Mouse (Mus musculus) cerebellum, adult 8-10 months (tissue): ENCODE measurements around the gene Ngf.

Experiments
- DNase-seq: peaks from one replicate; pipeline ENCODE4 v3.0.0; 2022

Gene Ngf

DNA sequence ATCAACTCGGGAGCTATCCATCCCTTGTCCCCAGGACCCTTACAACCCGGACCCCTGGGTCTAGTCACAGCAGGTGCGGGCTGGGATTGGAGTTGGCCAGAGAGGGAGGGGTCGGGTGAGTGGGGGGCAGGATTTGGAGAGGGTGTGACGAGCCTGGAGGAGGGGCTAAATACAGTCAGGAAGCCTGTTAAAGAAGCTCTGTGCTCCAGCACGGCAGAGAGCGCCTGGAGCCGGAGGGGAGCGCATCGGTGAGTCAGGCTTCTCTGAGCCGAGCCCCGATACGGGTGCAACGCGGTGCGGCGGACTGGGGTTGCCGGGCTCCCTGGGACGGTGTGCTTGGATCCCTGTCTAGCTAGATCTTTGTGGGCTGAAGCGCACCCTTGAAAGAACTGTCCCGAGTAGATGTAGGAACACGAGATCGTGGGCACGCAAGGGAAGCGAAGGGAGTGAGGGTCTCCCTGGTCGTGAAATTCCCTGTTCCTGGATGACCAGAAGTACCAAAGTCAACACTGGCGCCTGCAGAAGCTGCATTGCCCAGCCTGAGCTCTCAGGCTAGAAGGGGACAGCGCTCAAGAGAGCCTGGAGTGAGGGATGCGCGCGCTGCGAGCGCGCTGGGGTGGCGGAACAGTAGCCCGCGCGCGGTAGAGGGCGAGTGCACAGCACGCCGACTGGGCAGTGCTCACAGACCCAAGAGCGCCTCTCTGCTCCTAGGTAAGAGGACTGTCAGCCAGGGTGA is at the start of gene Ngf:
Gene Ngf (plus strand): TSS at position 207 of the 736 bp plus-strand sequence.
- no peak for DNase-seq

DNA sequence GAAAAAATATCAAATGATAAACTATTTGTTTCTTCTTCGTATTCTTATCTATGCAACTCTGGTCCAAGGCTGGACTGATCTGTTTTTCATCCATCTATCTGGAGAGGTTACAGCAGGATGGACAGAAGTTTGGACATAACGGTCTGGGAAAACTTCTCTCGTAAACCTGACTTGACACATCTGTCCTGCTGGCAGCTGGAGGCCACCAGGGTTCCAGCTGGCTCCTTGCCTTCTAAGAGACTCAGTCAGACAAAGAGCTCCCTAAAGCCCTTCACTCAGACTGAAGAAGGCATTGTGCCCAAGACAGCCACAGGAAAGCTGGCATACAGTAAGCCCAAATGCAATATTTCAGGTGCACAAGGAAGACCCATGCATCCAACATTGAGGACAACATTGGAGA is 24.2 kb upstream of the Ngf start:
- DNase-seq, result no peak

DNA sequence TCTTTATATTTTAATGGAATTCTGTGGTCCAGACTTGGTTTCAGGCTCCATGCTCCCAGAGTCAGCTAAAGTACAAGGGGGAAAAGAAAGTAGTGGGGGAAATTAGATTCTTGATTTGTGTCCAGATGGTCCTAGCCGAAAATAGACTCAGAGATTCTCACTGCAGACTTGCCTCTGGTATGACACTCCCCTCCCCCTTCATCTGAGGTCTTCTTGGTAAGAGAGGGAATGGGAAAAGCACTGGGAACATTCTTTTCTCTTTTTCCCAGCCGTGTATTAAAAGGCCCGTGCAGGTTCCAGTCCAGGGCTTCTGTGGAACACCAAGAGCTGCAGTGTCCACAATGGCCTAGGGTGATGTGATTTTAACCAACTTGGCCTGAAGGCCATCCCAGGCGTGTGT is 23.0 kb upstream of the Ngf start:
- no peak for DNase-seq

DNA sequence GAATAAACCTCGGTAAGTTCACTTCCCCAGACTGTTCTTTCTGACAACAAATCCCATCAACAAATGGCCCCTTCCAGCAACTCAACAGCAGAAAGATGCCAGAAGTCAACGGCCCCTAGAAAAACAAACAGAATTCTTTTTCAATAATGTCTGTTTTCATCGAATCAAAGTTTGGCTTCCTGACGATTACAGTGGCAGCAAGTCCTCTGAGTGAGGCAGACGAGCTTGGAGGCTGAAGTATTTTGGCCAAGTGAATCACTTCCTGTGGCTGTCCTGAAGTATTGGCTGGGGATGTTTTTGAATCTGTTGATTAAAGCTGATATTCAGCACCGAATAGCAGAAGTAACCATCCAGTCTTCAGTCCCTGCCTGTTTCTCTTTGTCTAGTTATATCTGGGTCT is 15.2 kb upstream of the Ngf start:
- DNase-seq, result no peak

DNA sequence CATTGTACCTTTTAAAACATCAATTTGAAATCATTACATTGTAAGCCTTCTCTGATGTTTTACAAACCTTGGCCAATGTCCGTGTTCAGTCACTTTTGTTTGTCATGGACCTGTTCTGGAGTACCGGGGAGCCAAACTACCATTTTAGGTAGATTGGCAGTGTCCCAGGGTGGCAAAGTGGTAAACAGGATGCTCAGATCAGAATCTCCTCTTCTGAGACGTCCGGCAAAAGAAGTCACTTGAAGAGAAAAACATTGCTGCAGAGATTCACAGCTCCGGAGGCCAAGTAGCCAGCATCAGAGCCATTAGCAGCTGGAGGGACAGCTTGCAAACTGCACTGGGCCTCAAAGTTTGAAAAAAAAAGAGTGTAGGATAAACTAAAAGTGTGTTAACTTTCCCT is 9.2 kb upstream of the Ngf start:
- DNase-seq, result no peak

DNA sequence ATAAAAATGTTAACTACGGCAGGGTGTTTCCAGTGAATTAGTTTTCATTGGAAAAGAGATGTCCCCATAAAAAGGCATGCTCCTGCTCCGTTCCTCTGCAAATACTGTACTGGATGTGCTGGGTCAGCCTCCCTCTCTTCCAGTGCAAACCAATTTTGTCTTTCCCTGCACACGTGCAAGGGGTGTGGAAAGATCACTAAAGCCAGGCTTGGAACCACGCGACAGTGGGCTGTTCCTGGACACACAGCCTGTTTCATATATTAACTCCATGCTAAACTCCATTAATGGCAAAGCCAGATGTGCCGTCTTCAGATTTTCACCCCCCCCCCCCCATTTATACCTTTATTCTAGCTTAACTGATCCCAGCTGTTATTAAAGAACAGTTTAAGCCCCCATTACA is 8.7 kb upstream of the Ngf start:
- no peak for DNase-seq

DNA sequence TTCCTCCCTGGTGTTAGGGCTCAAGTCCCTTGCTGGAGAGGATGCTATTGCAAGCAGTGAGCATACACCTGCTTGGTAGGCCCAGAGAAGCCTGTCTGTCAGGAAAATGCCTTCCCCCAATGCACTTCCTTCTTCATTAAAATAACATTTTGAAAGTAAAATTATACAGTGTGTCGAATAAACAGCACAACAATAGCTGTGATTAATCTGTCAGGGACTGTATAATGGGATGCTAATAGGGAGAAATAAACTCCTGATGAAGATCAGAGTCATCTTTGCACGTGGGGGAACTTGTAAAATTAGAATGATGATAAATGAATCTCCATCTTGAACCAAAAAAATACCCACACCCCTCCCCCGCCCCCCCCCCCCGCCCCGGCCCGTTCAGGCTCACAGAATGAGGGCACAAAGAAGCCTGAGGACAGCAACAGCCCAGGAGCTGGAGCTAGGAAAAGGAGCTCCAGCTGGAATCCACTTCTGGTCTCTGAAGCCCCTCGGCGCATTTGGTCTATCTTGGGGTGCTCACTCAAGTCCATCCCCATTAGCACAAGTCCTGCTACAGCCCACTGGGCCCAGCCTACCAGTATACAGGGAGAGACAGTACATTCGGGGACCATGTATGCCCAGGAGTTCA is 6.9 kb upstream of the Ngf start:
- DNase-seq, result no peak

DNA sequence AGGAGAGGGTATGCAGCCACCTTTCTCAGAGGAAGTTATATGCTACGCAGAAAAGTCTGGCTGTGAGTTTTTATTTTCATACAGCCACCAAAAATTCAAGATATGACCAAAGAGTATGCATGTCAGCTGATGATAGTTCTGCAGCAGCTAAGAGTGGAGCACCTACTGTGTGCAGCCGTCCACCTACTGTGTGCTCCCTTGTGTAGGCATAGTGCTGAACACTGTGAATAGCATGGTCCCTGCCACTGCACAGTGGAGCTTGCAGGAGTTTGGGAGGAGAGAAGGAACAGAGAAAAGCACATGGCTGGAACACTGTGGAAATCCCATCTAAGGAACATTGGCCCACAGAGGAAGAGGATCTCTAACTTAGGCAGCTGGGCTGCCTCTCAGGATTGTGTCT is 6.4 kb upstream of the Ngf start:
- DNase-seq, result no peak

DNA sequence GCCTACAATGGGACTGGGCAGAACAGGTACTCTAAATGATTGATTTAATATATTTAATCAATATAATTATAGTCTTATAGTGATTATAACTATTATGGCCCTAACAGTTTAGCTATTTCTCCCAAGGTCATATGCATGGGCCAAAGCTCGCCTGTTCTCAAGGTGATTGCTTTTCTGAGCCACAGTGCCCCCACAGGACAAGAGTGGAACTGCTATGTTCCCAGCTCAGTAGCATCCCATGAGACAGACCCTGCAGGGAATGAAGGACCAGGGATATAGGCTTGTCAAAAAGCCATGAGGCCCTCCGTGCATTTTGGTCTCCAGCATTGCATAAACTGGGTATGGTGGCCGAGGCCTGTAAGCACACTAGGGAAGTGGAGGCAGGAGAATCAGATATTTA is 3.1 kb upstream of the Ngf start:
- DNase-seq, result peak; percentile 29

DNA sequence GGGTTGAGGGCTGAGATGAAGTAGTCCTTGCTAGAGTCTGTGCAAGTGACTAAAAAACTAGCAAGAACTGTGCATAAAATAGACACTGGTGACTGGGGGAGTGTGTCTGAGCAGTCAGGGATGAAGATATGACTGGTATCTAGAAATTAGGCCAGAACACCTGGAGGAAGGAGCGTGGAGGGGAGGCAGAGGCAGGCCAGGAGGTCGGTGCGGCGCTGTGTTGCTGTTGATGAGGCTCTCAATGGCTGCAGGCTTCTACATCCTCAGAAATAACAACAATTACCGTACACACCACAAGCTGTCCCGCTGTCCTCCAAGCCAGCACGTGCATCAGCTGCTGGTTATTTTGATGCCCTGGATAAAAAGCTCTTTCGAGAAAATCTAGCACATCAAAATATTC is 2.6 kb upstream of the Ngf start:
- DNase-seq, result no peak

DNA sequence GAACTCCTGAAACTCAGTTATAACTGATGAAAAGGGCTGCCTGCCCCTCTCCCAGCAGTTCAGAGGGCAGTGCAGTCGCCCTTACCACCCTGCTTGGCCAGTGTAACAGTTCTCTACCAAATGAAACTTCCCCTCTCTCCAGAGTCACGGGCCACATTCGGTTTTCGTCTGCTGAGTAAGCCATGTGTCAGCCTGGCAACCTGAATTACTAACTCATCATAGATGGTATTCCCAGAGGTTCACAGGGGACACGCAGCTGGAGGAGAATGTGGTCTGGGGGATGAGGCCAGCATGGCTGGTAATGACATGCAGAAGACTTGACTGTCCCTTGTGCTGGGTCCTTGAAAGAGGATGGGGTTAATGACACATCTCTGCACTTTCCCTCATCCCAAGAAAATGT is 1.5 kb downstream of the Ngf start:
- no peak for DNase-seq

DNA sequence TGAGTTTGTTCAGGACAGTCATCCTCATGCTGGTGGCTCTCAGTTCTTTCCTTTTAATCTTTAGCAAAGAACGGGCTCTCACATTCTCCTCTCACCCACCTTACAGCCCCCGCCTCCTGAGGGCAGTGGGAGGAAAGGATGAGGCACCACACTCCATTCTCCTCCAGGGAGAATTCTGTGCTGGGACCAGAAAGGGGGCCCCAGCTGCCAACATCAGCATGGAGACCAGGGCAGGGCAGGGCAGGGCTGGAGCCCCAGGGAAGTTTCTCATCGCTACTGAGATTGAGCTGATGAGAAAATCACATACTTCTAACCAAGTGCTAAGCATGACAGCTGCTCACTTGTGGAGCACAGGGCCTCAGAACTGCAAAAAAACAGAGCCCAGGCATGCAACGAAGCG is 2.1 kb downstream of the Ngf start:
- no peak for DNase-seq

DNA sequence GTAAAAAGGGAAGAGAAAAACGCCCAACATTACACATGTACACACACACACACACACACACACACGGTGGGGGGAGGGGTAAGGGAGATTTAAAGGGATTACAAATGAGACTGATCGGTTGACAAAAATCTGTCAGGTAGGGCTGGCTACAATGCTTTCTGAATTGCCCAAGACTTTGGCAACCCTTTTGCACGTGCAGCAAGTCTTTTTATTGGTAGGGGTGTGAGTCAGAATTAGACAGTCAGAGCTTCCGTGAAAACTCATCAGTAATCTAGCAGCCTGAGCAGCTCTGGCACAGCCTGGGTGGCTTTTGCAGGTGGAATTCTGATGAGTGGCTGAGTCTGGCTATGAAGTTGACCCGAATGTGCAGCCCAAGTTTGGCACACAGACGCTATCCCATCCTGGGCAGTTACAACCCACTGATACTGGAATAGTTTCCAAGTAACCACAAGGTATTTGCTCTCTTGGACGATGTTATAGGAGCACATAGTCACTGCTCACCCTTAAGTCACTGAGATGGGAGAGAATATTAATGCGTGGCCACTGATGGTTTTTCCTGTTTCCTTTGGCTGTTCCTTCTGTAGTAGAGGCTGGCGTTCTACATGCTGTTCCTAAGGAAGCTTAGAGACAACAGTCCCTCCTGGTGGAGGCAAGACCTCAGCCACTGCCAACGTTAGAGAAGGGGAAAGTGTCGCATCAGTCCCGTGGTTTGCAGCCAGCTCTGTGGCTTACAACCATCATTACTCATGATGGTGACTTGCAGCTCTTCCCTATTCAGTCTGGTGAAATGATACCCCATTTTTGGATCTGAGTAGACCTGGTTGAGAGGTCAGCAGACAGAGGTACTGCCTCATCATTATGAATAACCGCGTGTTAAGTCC is 4.8 kb downstream of the Ngf start:
- no peak for DNase-seq

DNA sequence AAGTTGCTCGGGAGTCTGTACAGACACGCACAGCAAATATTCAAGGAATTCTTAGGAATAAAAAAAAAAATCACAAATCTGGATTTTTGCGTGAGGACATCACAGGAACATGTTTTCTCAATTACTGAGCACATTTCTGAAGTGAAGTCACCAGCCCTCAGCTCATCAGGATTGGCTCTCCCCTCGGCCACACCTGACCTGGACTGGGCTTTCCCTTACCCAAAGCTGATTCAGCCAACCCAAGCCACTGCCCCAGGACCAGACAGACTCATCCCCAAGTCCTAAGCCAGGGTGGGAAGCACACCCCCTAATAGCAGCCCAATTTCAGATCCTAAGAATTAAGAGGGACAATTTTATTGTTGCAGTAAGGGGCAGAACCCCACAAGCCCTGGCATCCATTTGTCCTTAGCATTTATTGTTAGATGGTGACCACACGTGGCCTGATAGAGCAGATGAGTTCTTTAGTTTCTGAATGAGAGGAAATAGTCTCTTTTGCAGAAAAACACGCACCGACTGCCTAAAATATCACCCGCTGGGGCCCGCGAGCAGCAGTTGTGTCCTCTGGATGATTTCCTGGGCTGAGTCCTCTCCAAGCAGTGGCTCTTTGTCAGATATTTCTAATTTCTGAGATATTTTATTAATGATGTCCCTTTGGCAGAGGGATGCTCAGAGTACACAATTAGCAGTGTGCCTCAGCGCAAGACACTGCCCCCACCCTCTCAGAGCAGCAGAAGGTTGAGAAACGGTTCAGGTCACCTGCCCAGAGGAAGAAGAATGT is 8.4 kb downstream of the Ngf start:
- no peak for DNase-seq

DNA sequence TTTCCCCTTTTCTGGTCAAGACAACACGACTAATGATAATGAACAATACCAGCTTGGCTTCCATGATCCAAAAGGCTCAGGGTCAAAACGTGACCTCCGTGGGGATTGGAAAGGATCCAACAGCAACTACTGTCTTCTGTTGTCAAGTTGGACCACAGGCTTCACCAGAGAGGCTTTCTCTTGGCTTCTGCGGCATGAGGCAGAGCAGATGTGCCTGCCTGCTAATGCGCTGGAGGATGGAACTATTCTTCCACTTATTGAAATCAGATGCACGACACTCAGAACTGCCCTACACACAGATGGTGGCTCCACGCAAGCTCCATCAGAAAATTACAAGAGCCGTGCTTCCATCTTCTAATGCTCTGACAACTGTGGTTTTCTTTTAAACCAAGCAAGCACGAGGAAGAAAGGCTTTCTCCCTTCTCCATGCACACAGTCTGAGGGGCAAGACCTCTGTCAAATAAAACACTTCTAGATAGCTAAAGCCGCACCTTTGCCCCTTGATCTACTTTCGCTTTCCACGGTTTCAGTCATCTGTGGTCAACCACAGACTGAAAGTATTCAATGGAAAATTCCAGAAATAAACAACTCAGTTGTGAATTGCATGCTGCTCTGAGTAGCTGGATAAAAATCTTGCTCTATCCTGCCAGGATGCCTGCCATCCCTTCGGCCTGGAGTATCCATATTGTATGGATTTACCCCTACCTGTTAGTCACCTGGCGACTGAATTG is 20.8 kb downstream of the Ngf start:
- no peak for DNase-seq

DNA sequence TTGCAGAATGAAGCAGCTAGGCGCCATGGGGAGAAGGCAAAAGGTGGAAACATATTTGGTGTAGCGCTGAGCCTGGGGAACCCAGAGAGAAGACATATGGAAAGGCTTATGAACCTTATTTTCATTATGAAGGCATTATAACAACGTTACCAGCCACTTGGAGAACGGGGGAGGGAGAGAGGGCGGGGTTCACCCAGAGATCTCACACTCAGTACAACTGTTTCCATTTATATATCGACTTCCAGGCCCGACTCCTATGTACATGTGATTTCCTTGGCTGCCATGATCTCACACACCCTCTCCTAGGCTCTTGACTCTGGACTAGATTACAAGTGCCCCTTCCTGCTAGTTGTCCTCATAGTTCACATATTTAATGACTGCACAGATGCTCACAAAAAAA is 28.4 kb downstream of the Ngf start:
- no peak for DNase-seq

DNA sequence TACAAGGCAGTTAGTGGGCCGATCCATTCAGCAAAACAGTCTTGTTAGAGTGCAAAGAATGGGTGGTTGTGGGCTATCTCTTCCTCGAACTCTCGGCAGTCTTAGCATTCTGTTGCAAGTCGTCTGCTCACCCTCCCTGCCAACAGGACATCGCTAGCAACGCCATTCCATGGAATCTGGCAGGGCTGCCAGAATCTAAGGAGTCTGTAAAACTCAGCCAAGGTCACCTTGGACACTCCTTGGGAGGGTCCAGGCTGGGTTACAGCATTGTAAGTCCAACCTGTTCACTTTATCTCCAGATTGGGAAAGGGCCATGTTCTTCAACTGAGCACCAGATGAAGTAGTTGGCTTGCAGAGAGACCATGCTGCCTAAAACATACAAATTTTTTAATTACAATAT is 29.2 kb downstream of the Ngf start:
- no peak for DNase-seq

DNA sequence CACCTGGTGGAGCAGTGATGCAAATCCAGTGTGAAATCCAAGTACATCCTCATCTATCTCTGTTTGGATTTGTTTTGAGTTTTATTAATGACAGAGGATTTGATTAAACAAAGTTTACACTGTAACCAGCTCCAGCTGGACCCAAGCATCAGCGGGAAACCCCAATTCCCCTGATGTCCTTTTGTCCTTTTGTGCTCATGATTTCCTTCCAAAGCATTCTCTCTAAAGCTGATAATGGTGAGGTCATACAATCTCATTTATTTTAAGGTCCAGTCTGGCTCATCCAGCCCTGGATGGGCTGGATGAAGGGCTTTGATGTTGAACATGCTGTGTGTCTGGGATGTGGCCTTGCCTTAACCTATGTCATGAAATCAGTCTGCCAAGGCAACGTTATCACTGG is 30.3 kb downstream of the Ngf start:
- no peak for DNase-seq

DNA sequence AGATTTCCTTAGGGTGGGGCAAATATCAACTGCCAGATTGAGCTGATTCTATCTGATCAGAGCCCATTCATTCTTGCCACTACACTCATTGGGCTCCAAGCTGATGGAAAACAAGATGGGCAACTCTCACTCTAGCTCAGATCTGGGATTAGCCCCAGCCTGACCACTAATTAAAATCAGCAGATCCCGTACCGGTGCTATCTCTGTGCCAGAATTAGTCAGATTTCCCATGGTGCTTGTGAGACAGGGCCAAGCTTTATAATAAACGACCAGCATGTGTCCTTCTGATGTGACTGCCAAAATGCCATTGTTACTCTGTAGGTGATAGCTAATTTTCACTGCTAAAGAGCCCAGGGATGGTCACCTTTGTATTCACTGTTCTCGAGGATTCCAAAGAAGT is 31.5 kb downstream of the Ngf start:
- DNase-seq, result no peak

DNA sequence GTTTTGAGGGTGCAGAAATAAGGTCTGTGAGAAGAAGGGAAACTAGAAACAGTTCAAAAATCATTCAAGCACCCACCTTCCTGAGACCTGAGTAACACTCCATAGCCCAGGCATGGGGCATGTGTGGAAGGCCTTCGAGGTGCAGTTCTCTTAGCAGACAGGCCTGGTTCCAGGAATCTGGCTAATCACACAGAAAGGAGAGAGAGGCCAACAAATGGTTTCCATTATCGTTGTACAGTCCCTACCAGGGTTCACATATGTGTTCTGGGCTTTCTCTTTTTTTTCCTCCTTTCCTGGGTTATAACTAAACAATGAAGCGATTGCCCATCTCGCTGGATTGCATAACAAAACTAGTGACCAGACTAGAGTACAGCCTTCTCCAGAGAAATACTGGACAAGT is 35.4 kb downstream of the Ngf start:
- DNase-seq, result no peak

DNA sequence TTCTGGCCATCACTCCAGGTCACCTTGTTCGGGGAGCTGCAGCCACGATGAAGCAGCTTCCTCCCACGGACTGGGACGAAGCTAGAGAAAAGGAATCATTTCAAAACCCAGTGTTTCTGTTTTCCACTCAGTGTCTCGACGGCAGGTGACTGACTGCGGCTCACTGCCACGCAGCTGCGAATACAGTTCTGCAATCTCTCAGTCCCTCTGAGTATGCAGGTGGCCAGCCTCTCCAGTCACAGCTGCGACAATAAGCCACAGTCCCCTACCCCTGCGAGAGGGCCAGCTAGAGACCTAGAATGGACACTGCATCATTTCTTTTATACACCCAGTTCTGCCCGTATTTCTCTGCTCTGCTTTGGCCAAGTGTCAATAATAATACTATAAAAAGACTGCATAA is 36.3 kb downstream of the Ngf start:
- DNase-seq, result no peak

DNA sequence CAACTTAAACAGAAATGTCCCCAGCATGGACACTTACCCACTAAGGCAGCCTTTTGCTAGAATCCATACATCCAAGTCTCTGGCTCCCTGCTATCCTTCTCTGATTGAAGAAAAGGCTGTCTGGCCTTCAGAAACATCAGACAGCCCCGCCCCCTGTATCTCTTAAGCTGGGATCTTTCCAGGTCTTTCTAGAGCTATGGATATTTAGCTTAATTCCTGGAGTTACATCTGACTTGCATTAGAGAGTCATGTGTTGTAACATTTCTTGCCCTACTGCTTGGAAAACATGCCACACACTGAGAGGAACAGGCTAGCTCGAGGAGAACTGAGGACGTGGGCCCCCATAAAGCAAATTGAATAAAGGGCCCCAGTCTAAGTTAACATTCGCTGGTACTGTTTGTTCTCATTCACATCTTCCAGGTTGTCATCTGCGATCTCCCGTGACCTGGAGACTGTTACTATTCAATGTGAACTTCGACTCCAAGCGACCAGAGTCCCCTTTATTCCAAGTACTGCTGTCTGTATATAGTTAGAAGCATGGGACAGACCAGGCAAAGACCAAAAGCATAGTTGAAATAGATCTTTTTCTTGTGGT is 38.0 kb downstream of the Ngf start:
- no peak for DNase-seq
